Mouse (Mus musculus): ENCODE results near the gene Gm11596. TPM values are rescaled to one million over a fixed set of nuclear protein-coding genes. Genes with fewer than 3 reads are reported as not detected.

The Gm11596 gene
- not detected for polyA plus RNA-seq (2017; shearing (Covaris generic))

GRCm38 (mm10) chr11:99793367-99793766 is at the start of gene Gm11596:
Gm11596 (minus strand) TSS chr11:99793467.

GRCm38 (mm10) chr11:99837966-99838365 is 44.7 kb upstream of the Gm11596 start, which contains the start of gene 2300003K06Rik:
2300003K06Rik (minus strand) TSS chr11:99838066.

DNA sequence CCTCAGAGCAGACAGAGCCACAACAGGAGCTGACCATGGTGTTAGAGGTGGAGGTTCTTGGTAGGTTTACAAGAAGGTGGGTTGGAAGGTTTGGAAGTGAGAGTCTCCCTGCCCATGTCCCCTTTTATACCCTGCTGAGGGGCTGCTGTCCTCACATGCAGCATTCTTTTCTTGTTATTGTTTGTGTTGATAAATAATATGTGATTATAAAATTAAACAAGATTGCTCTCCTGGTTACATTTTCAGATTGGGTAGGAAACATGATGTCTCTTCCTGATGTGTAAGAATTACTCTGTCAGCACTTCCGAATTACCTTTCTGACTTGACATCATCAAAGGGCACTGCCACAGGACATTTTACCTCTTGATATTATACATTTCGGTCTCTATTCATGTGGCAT is 22.3 kb upstream of the Gm11596 start, which contains the start of gene Gm11564:
TSS of gene Gm11564 (minus strand) at position 101 of the 400 bp plus-strand sequence.

GRCm38 (mm10) chr11:99809792-99810191 is 16.5 kb upstream of the Gm11596 start, which contains the start of gene Krtap4-13:
Krtap4-13 (minus strand) TSS chr11:99809892.

GRCm38 (mm10) chr11:99804346-99804745 is 11.1 kb upstream of the Gm11596 start, which contains the start of gene Gm11554:
Gm11554 (minus strand) TSS chr11:99804446.

DNA sequence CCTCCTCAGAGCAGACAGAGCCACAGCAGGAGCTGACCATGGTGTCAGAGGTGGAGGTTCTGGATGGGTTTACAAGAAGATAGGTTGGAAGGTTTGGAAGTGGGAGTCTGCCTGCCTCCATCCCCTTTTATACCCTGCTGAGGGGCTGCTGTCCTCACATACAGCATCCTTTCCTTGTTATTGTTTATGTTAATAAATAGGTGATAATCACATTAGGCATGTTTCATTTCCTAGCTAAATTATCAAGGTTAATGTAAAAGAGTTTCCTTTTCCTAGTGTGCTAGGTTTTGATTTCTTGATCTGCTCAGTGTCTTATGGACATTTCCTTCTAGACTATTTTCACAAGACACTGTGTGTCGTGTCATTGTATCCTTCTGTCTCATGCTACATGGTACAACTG is 5.6 kb upstream of the Gm11596 start, which contains the start of gene Gm11569:
TSS of gene Gm11569 (minus strand) at position 101 of the 400 bp plus-strand sequence.

GRCm38 (mm10) chr11:99784900-99785299 is 8.4 kb downstream of the Gm11596 start, which contains the start of gene Krtap4-9:
Krtap4-9 (plus strand) TSS chr11:99785200.

GRCm38 (mm10) chr11:99780604-99781003 is 12.7 kb downstream of the Gm11596 start, which contains the start of gene Krtap4-8:
Krtap4-8 (minus strand) TSS chr11:99780704.

DNA sequence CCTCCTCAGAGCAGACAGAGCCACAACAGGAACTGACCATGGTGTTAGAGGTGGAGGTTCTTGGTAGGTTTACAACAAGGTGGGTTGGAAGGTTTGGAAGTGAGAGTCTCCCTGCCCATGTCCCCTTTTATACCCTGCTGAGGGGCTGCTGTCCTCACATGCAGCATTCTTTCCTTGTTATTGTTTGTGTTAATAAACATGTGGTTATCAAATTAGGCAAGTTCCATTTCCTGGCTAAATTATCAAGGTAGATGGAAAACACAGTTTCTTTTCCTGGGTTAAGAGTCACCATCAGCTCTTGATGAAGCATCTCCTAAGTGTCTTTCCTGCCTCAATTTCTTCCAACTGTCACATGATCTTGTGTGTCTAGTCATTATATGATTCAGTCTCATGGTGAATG is 20.5 kb downstream of the Gm11596 start, which contains the start of gene Gm11595:
TSS of gene Gm11595 (minus strand) at position 101 of the 400 bp plus-strand sequence.

Other genes with a start within 250 kb of the Gm11596 start
- not detected for gene Krtap3-3, start 242.6 kb downstream of the Gm11596 start, polyA plus RNA-seq (2017; shearing (Covaris generic))
- not detected for gene Krtap3-2, start 236.6 kb downstream of the Gm11596 start, polyA plus RNA-seq (2017; shearing (Covaris generic))
- gene Gm11939, start 234.0 kb downstream of the Gm11596 start, polyA plus RNA-seq (2017; shearing (Covaris generic)) = not detected
- gene Krtap3-1, start 226.8 kb downstream of the Gm11596 start, polyA plus RNA-seq (2017; shearing (Covaris generic)) = not detected
- not detected for gene Krtap1-5, start 212.5 kb downstream of the Gm11596 start, polyA plus RNA-seq (2017; shearing (Covaris generic))
- not detected for gene Krtap1-4, start 209.8 kb downstream of the Gm11596 start, polyA plus RNA-seq (2017; shearing (Covaris generic))
- gene Krtap1-3, start 202.1 kb downstream of the Gm11596 start, polyA plus RNA-seq (2017; shearing (Covaris generic)) = not detected
- gene Krtap9-3, start 195.4 kb downstream of the Gm11596 start, polyA plus RNA-seq (2017; shearing (Covaris generic)) = not detected
- gene Gm11938, start 190.2 kb downstream of the Gm11596 start, polyA plus RNA-seq (2017; shearing (Covaris generic)) = not detected
- not detected for gene Gm11937, start 183.3 kb downstream of the Gm11596 start, polyA plus RNA-seq (2017; shearing (Covaris generic))
- gene Krtap2-4, start 178.6 kb downstream of the Gm11596 start, polyA plus RNA-seq (2017; shearing (Covaris generic)) = not detected
- not detected for gene Gm11562, start 173.0 kb downstream of the Gm11596 start, polyA plus RNA-seq (2017; shearing (Covaris generic))
- gene Krtap4-1, start 165.2 kb downstream of the Gm11596 start, polyA plus RNA-seq (2017; shearing (Covaris generic)) = not detected
- not detected for gene Krtap4-2, start 158.4 kb downstream of the Gm11596 start, polyA plus RNA-seq (2017; shearing (Covaris generic))
- gene Krtap4-7, start 149.4 kb downstream of the Gm11596 start, polyA plus RNA-seq (2017; shearing (Covaris generic)) = not detected
- gene Gm11555, start 143.2 kb downstream of the Gm11596 start, polyA plus RNA-seq (2017; shearing (Covaris generic)) = not detected
- not detected for gene Gm11563, start 134.5 kb downstream of the Gm11596 start, polyA plus RNA-seq (2017; shearing (Covaris generic))
- gene Krtap4-6, start 127.5 kb downstream of the Gm11596 start, polyA plus RNA-seq (2017; shearing (Covaris generic)) = not detected
- not detected for gene Gm14190, start 102.7 kb downstream of the Gm11596 start, polyA plus RNA-seq (2017; shearing (Covaris generic))
- not detected for gene Gm14180, start 59.2 kb downstream of the Gm11596 start, polyA plus RNA-seq (2017; shearing (Covaris generic))
- not detected for gene Gm11595, start 20.6 kb downstream of the Gm11596 start, polyA plus RNA-seq (2017; shearing (Covaris generic))
- gene Krtap4-8, start 12.8 kb downstream of the Gm11596 start, polyA plus RNA-seq (2017; shearing (Covaris generic)) = not detected
- not detected for gene Krtap4-9, start 8.3 kb downstream of the Gm11596 start, polyA plus RNA-seq (2017; shearing (Covaris generic))
- not detected for gene Gm11569, start 5.5 kb upstream of the Gm11596 start, polyA plus RNA-seq (2017; shearing (Covaris generic))
- gene Gm11554, start 11.0 kb upstream of the Gm11596 start, polyA plus RNA-seq (2017; shearing (Covaris generic)) = not detected
- not detected for gene Krtap4-13, start 16.4 kb upstream of the Gm11596 start, polyA plus RNA-seq (2017; shearing (Covaris generic))
- not detected for gene Gm11564, start 22.2 kb upstream of the Gm11596 start, polyA plus RNA-seq (2017; shearing (Covaris generic))
- not detected for gene 2300003K06Rik, start 44.6 kb upstream of the Gm11596 start, polyA plus RNA-seq (2017; shearing (Covaris generic))
- gene Krtap4-16, start 58.1 kb upstream of the Gm11596 start, polyA plus RNA-seq (2017; shearing (Covaris generic)) = not detected
- gene Gm11568, start 64.5 kb upstream of the Gm11596 start, polyA plus RNA-seq (2017; shearing (Covaris generic)) = not detected
- gene Gm11559, start 71.0 kb upstream of the Gm11596 start, polyA plus RNA-seq (2017; shearing (Covaris generic)) = not detected
- gene Krtap9-1, start 79.9 kb upstream of the Gm11596 start, polyA plus RNA-seq (2017; shearing (Covaris generic)) = not detected
- gene Gm11567, start 85.7 kb upstream of the Gm11596 start, polyA plus RNA-seq (2017; shearing (Covaris generic)) = not detected
- gene Krtap31-1, start 114.5 kb upstream of the Gm11596 start, polyA plus RNA-seq (2017; shearing (Covaris generic)) = not detected
- not detected for gene Gm11565, start 121.3 kb upstream of the Gm11596 start, polyA plus RNA-seq (2017; shearing (Covaris generic))
- not detected for gene Krtap31-2, start 142.8 kb upstream of the Gm11596 start, polyA plus RNA-seq (2017; shearing (Covaris generic))
- not detected for gene Krtap9-5, start 155.0 kb upstream of the Gm11596 start, polyA plus RNA-seq (2017; shearing (Covaris generic))
- gene Krtap29-1, start 185.6 kb upstream of the Gm11596 start, polyA plus RNA-seq (2017; shearing (Covaris generic)) = not detected
- not detected for gene Krtap16-1, start 193.1 kb upstream of the Gm11596 start, polyA plus RNA-seq (2017; shearing (Covaris generic))
- gene Krtap17-1, start 200.5 kb upstream of the Gm11596 start, polyA plus RNA-seq (2017; shearing (Covaris generic)) = not detected
- not detected for gene Krt33a, start 222.7 kb upstream of the Gm11596 start, polyA plus RNA-seq (2017; shearing (Covaris generic))
- not detected for gene Krt33b, start 236.4 kb upstream of the Gm11596 start, polyA plus RNA-seq (2017; shearing (Covaris generic))
- not detected for gene Krt34, start 248.1 kb upstream of the Gm11596 start, polyA plus RNA-seq (2017; shearing (Covaris generic))